Mouse (Mus musculus) small intestine, adult 2 months (tissue): ENCODE measurements at regions not wholly inside any gene's neighbourhood (a gene's known extent, or its start where the extent isn't known, plus 50 kb on each side); places are given as distances from the start of the nearest gene placed in this dataset.
A peak's percentile ranks its signal among the peaks of the same experiment; 100 is the strongest.

Experiments
- H3K27ac ChIP-seq: fragments of 200-500 bp; 2 replicates; pipeline ENCODE4 v1.5.1; 2012; ENCODE audit warnings: low read depth, low read length, control low read depth, inconsistent platforms; ENCODE audit not compliant: insufficient read depth
- H3K27me3 ChIP-seq: fragments of 200-500 bp; 2 replicates; pipeline ENCODE4 v1.6.1; 2012; ENCODE audit warnings: mild to moderate bottlenecking, moderate library complexity, low read length, inconsistent platforms; ENCODE audit not compliant: control insufficient read depth, insufficient read depth
- H3K36me3 ChIP-seq: fragments of 200-500 bp; 2 replicates; pipeline ENCODE4 v1.6.1; 2012; ENCODE audit warnings: mild to moderate bottlenecking, low read length, control low read depth, inconsistent platforms; ENCODE audit not compliant: control insufficient read depth, insufficient read depth
- H3K4me1 ChIP-seq: fragments of 200-500 bp; 2 replicates; pipeline ENCODE4 v1.6.1; 2012; ENCODE audit warnings: low read length, inconsistent platforms, mixed read lengths; ENCODE audit not compliant: control insufficient read depth, insufficient read depth, insufficient read length
- H3K4me3 ChIP-seq: fragments of 200-500 bp; 2 replicates; pipeline ENCODE4 v1.5.1; 2012; ENCODE audit warnings: low read depth, mild to moderate bottlenecking, control low read depth, inconsistent platforms, low read length, moderate library complexity
- CTCF ChIP-seq: fragments of 200-500 bp; IDR thresholded peaks from 2 replicates; pipeline ENCODE4 v1.5.1; 2012; ENCODE audit warnings: low read depth, mild to moderate bottlenecking, control low read depth, inconsistent platforms, low read length, moderate library complexity, mixed read lengths; ENCODE audit not compliant: insufficient replicate concordance, insufficient read length; ENCODE audit errors: extremely low read depth
- POLR2A ChIP-seq: fragments of 200-500 bp; IDR thresholded peaks from 2 replicates; pipeline ENCODE4 v1.6.1; 2012; ENCODE audit warnings: low read depth, mild to moderate bottlenecking, control low read depth, inconsistent platforms, low read length, moderate library complexity
- WGBS: fragments of 180-500 bp; shearing (Covaris S2); methylation state at CpG from one replicate; pipeline ENCODE4 v1.1.7; 2018; 5-methylcytosine and 5-hydroxymethylcytosine counted together

GRCm38 (mm10) chr14:68022925-68023324, 1271.2 kb downstream of the Synb start:
- no peak for TF ChIP-seq CTCF
- TF ChIP-seq POLR2A, result no peak
- Histone ChIP-seq H3K27me3 (no peaks in the 10 kb centered on the region), H3K36me3 (no peaks in the 10 kb centered on the region), H3K4me3 (no peak overlapping the region), H3K27ac (no peak overlapping the region), H3K4me1 (no peaks in the 10 kb centered on the region)
- 81% methylated on average over 10 of the region's 10 CpGs for WGBS

GRCm38 (mm10) chr14:68021240-68021639, 1272.9 kb downstream of the Synb start:
- H3K27ac ChIP-seq, result no peak overlapping the region
- H3K4me3 ChIP-seq, result no peak overlapping the region
- no peaks in the 10 kb centered on the region for H3K27me3 ChIP-seq
- no peaks in the 10 kb centered on the region for H3K4me1 ChIP-seq
- TF ChIP-seq CTCF (no peak), POLR2A (no peak)
- H3K36me3 ChIP-seq, result no peaks in the 10 kb centered on the region
- 65% methylated on average over 7 of the region's 7 CpGs for WGBS

GRCm38 (mm10) chr14:68020769-68021168, 1273.3 kb downstream of the Synb start:
- TF ChIP-seq POLR2A, result no peak
- TF ChIP-seq CTCF, result no peak
- WGBS, result 75% methylated on average over 6 of the region's 6 CpGs
- Histone ChIP-seq H3K27ac (no peak overlapping the region), H3K4me3 (no peak overlapping the region), H3K36me3 (no peaks in the 10 kb centered on the region), H3K27me3 (no peaks in the 10 kb centered on the region), H3K4me1 (no peaks in the 10 kb centered on the region)

- Histone ChIP-seq H3K27me3 (no peaks in the 10 kb centered on the region), H3K36me3 (no peaks in the 10 kb centered on the region), H3K4me1 (no peaks in the 10 kb centered on the region), H3K27ac (no peak overlapping the region), H3K4me3 (no peak overlapping the region)
- TF ChIP-seq CTCF, result no peak
- no peak for TF ChIP-seq POLR2A
Observed at GRCm38 (mm10) chr14:68018686-68019085, 1275.4 kb downstream of the Synb start.

GRCm38 (mm10) chr14:67996790-67997417, 1297.2 kb downstream of the Synb start:
- no peaks in the 10 kb centered on the region for H3K36me3 ChIP-seq
- H3K27ac ChIP-seq, result peak overlapping the region; percentile 55; the same call in 1 of the 2 replicates
- TF ChIP-seq POLR2A (no peak), CTCF (no peak)
- peaks cover 8% of the 10 kb centered on the region; the same call in 1 of the 2 replicates for H3K4me1 ChIP-seq
- WGBS, result 36% methylated on average over 7 of the region's 7 CpGs
- no peak overlapping the region for H3K4me3 ChIP-seq
- no peaks in the 10 kb centered on the region for H3K27me3 ChIP-seq

GRCm38 (mm10) chr14:67993611-67994051, 1300.5 kb downstream of the Synb start:
- TF ChIP-seq CTCF, result no peak
- no peak for TF ChIP-seq POLR2A
- Histone ChIP-seq H3K4me1 (peaks cover 8% of the 10 kb centered on the region; the same call in 1 of the 2 replicates), H3K27me3 (no peaks in the 10 kb centered on the region), H3K4me3 (no peak overlapping the region), H3K36me3 (no peaks in the 10 kb centered on the region), H3K27ac (no peak overlapping the region)
- WGBS, result 71% methylated on average over 13 of the region's 13 CpGs

GRCm38 (mm10) chr14:67993142-67993541, 1301.0 kb downstream of the Synb start:
- Histone ChIP-seq H3K27ac (no peak overlapping the region), H3K4me3 (no peak overlapping the region), H3K4me1 (peaks cover 8% of the 10 kb centered on the region; the same call in 1 of the 2 replicates), H3K36me3 (no peaks in the 10 kb centered on the region), H3K27me3 (no peaks in the 10 kb centered on the region)
- no peak for TF ChIP-seq POLR2A
- 0 out of 2 replicates have a peak, but pooled peaks have one; percentile 19 for TF ChIP-seq CTCF
- 17% methylated on average over 8 of the region's 8 CpGs for WGBS
